Mouse (Mus musculus): Measurements from ENCODE around the gene Hps3.

DNA sequence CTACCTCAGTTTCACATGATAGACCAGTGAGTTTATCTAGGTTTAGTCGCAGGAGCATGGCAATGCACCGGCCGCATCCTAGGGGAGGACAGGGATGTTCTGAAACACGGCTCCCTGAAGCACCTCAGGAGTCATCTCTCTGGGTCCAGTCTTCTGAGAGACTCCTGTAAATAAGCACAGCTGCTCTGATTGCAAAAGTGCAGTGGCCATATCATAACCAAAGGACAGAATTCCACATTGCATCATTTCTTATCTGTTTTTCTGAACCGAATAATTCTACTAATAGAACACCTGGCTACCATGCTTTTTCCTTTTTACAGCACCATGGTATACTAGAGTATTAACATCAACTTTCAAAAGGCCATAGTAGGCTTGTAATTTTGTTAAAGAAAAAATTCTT, 69.9 kb downstream of the Hps3 start:
- TF ChIP-seq CTCF (IDR thresholded peaks at IDR 0.05; ENCODE audit: extremely low read depth, insufficient read depth, insufficient read length, insufficient replicate concordance) (no peak), POLR2A (IDR thresholded peaks at IDR 0.05; ENCODE audit: low read depth, low read length) (no peak)

All from spleen, adult 2 months (tissue).